Mouse (Mus musculus) embryo, embryonic 10 days (tissue): ENCODE results near the gene Slf2.

Experiments used
- DNase-seq: peaks from one replicate; pipeline ENCODE4 v3.0.0-alpha.2; 2015; ENCODE audit warnings: low spot score

The Slf2 gene

DNA sequence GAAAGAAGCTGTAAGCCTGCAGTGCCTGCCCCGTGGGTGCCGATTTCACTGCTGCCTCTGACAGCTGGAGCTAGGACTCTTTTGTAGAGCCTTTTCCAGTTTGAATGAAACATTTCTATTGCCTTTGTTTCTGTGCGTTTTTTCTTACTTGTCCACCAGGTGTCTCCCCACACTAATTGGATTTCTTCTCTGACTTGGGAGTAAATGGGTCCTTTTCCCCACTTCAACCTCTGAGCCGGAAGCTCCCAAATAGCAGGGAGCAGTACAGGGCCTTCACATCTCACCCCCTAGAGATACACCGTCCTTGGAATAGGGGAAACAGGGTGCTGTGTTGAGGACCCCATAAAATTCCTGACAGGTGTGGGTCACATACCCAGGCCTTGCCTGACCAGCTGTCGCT lies 81.7 kb downstream of the Slf2 start:
- DNase-seq: peak; percentile 63

DNA sequence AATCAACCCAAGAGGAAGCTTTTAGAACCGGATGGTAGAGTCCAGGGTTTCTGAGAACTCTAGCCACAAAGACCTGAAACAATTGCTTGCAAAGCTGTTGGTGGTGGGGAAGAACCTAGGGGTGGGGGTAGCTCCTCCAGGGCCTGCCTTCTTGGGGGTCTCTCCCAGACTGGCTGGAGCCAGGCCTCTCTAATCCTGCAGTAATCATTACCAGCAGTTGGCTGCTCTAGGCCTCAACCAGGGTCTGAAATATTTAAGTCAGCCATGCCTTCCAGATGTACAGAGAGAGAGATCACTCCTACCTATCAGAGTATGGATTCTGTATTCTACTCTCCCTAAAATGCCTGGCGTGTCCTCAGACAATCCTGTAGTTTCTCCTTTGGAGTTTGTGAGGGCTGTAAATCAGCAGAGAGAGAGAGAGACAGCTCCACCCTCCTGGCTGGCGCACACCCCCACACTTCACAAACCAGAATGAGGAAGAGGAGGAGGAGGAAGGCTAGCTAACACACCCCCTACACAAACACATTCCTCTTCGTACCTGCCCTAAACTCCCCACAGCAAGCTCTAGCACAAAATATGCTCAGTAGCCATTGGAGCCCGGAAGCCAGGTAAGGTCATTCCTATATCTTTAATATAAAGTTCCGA lies 82.8 kb downstream of the Slf2 start:
- no peak for DNase-seq

DNA sequence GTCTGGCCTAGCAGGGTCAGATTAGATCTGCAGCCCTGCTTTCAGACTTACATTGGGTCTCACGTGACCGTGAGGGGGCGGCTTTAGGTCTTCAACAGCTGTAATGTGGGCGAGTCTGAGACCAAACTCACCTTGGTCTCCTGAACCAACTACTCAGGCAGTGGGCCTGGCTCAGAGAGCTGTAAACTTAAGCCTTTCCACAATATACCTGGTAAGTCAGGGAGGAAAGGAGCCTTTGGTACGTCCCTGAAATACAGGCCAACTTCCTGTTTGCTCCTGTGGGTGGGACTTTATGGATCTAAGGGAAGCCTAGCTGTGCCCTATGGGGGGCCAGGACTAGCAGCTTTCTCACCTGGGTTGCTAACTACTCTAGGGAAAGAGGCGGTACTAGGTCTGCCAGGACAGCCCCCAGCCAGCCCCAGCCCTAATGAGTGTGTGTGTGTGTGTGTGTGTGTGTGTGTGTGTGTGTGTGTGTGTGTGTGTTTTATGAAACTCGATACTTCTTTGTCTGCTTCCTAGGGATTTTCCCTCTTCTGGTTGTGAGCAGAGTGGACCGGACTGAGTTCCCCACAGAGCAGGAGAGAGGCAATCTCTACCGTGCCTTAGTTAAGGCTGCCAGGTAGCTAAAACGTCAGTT lies 83.5 kb downstream of the Slf2 start, which contains the start of gene Lzts2:
Gene Lzts2, plus strand, starts transcription at position 80 of the 637 bp plus-strand sequence.
- peak; percentile 52 for DNase-seq

DNA sequence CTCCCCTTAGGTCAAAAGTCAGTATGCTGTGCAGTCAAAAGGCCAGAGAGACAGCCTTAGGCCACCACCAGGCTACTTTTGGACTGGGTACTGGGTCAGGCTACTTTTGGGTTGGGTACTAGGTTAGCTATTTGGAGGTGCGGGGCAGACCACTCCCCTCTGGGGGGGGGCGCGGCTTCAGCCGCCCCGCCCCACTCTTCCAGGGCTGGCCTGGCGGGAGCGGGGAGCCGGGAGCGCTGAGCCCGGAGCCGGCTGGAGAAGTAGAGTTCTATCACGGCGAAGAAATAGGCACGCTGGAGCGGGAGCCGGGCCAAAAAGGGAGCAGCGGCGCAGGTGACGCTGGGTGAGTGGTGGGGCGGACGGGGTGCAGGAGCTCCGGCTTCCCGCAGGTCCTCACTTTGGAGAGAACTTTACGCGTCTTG lies 84.0 kb downstream of the Slf2 start:
- no peak for DNase-seq

DNA sequence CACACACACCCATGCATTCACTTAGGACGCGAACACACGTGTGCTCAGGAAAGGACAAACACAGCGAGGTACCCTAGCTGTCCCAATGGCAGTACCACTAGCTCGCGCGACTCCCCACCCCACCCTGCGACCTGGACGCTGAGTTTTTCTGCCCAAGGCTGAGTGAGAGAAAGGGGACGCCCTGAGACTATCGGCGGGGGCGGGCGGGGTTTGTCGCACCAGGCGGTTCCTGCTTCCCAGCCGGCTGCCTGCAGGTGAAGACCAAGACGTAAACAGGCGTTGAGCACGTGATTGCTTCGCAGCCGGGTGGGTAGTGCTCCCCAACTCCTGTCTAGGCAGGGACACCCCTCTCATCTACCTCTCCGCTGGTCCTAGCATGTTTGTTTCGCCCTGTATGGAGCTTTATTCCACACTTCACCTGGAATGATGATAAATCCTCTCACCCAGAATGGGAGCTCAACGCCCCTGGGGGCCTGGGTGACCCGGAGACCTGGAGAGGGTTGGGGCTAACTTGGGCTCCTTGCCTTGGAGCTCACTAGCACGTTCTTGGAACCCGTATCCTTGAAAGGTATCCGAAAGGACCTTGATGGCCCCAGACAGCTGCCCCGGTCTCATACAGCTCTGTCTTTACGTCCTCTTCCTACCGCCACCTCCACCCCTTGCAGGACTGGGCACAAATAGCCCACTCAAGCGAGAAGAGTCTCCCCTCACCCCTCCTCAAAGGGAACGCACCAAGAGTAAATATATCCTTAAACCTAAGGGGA lies 84.7 kb downstream of the Slf2 start:
- peak; percentile 65 for DNase-seq

DNA sequence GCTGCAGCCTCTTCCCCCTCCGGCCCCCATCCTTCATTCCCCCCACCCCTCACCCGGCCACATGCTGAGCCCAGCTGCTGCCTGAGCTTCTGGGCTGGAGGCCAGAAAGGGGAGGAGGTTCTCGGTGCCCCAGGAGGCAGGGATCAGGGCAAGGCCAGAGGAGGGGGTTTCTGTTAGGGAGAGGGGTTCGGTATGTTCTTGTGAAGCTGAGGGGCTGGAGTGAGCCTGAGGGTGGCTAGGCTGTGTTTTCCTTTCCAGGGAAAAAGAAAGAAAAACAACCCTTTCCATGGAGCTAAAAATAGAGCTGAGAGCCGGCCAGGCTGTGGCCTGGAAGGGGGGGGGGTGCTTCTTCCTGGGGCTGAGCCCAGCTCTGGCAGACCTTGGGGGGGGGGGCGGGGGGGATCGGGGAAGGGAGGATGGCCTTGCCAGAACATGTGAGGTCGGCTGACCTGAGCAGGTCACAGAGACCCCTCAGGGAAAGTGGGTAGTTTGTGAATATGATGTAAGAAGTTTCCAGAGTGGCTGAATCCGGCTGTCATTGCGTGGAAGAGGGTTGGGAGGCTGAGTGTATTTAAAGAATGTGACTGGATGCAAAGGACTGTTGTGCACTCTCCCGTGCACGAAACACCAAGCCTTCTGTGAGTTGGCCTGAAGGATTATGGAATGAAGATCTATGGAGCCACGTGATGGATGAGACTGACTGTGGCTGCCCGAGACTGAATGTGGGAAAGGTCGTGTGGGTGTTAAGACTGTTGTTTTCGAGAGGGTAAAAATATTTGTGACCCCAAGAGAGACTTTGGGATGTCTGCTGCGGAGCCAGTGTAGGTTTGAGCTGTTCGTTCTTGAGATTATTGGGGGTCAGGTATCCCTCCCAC lies 85.6 kb downstream of the Slf2 start:
- peak; percentile 79 for DNase-seq

DNA sequence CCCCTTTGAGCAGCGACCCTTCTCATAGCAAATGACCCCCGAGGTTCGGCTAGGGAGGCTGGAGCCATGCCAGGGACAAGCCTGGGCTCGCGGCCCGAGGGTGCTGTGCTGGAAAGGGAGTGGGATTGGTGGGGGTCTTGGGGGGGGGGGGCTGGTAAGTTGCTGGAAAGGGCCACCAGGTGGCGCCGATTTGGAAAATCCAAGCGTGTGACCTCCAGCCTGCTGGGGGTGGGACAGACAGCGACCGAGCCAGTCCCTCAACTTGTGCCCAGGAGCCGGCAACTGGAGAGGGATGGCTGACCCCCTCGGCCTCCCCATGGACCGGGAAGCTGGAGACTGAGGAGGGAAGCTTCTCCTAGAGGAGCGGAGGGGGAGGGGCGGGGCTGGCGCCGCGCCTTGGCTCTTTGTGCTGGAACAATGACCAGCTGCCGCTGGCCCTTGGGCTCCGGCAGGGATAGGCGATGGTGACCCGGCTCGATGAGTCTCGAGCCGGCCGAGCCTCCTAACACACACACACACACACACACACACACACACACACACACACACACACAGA lies 86.3 kb downstream of the Slf2 start:
- DNase-seq: peak; percentile 89

DNA sequence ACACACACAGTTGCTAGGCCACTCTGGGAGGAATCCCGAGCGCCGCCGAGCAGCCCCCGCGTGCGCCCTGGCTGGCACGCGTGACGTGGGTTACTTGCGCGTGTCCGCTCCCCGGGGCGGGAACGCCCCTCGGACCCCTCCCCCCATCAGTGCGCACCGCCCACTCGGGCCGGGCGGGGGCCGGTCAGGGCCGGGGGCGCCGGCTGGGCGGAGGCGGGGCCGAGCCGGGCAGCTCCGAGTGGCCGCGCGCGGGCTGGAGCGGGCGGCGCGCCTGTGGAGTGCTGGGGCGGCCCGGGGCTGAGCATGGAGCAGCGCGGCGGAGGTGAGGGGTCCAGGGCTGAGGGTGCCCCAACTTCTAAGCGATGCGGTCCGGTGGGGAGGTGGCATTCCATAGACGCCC lies 87.0 kb downstream of the Slf2 start:
- peak; percentile 71 for DNase-seq

DNA sequence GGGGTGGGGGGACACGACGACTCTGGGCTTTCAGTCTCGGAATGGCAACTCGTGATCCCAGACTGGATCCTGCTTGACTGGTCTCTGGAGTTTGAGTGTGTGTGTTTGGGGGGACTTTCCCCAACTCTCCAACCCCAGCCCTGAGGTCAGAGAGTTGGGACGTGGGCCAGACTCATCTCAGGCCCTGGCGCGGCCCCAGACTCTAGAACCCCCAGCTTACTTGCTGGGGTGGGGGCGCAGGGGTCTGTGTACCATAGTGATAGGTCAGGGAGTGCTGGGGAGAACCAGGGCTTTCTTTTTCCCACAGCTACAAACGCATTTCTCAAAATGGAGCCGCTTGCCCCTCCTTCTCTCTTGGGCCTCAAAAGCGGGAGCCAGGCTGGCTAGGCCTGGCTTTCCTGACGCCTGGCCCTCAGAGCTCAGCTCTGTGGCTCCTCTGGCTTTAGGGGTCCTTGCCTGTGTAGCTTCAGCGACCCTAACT lies 87.4 kb downstream of the Slf2 start:
- DNase-seq: peak; percentile 52

DNA sequence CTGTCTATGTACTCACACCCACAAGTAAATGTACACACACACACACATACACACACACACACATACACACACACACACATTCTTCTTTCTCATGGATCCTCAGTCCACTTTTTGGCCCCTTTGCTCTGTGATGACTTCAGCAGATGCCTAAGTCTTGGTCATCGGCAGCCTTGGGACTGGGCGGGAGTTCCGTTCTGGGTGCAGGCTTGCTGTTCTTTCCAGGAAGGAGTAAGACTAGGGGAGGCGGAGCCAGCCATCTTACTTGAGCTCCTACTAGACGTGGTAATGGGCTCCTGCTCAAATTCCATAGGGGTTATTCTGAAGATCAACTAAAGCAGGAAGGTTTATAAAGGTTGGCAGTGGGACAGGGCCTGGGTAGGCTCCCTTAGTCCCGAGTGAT lies 89.4 kb downstream of the Slf2 start:
- DNase-seq: no peak

DNA sequence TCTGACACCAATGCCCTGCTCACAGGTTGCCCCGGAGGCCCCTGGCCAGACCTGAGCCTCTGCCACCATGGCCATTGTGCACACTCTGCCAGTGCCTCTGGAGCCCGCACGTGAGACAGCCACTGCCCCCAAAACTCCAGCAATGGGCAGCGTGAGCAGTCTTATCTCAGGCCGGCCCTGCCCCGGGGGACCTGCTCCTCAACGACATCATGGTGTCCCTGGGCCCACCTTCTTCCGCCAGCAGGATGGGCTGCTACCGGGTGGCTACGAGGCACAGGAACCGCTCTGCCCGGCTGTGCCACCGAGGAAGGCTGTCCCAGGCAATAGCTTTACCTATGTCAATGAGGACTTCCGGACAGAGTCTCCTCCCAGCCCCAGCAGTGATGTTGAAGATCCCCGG lies 90.4 kb downstream of the Slf2 start:
- DNase-seq: no peak

DNA sequence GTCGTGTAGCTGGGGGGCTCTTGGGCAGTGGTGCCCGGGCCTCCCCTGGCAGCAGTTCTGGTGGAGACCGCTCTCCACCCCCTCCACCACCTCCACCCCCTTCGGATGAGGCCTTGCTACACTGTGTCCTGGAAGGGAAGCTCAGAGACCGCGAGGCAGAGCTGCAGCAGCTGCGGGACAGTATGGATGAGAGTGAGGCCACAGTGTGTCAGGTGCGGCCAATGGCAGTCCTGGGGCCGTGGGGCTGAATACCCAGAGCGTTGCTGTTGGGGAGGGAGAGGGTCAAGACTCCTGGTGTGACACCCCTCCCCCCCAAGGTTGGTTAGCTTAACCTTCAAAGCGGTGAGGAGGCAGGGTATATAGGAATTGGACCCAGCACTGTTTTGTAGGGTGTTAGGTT lies 93.0 kb downstream of the Slf2 start:
- no peak for DNase-seq

DNA sequence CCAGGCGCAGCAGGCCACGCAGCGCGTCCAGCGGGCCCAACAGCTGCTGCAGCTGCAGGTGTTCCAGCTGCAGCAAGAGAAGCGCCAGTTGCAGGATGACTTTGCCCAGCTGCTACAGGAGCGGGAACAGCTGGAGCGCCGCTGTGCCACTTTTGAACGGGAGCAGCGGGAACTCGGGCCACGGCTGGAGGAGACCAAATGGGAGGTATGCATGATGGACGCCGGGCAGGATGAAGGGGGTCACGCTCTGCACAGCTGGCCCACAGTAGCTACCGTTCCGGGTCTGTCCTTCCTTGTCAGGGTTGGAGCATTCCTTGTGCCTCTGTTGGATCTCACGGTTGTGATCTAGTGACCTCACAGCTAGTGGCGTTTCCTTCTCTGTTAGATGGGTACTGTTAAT lies 93.8 kb downstream of the Slf2 start:
- DNase-seq: peak; percentile 9

DNA sequence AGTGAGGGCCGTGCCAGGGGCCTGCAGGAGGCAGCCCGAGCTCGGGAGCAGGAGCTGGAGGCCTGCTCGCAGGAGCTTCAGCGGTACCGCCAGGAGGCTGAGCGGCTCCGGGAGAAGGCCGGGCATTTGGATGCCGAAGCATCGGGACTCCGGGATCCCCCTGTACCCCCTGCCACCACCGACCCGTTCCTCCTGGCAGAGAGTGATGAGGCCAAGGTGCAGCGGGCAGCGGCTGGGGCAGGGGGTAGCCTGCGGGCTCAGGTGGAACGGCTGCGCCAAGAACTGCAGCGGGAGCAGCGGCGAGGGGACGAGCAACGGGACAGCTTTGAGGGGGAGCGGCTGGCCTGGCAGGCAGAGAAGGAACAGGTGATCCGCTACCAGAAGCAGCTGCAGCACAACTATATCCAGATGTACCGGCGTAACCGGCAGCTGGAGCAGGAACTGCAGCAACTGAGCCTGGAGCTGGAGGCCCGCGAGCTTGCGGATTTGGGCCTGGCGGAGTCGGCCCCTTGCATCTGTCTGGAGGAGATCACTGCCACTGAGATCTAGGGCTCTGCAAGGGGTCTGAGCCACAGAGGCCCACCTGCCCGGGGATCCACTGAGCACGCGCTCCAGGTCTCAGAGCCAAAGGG lies 95.1 kb downstream of the Slf2 start:
- DNase-seq: no peak

DNA sequence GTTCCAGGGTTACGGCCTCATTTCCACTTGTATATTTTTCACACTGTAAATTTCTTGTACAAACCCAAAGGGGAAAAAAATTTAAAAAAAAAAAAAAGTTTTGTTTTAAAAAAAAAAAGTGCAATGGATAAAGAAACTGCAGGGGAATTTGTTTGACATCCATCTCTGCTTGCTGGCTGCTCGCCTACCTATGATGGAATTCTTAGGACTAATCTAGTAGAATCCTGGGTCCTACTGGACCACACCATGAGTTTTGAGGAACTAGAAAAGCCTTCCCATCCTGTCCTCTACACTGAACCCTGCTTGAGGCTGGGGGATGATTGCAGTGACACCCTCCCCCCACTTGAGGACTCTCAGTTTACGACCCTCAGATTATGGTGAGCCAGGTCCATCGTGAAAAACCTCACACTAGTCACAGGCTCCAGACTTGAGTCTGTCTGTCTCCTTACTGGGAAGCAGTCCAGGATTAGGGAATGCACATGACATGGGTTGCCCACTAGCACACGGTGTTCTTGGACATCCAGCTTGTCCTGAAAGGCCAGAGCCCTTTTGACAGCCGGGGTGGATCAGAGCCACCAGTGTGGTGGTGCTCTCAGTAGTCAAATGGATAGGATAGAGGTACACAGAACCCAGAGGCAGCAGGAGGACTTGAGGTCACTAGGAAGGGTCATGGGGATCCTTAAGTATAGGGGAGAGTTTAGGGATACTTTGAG lies 96.2 kb downstream of the Slf2 start:
- DNase-seq: no peak

DNA sequence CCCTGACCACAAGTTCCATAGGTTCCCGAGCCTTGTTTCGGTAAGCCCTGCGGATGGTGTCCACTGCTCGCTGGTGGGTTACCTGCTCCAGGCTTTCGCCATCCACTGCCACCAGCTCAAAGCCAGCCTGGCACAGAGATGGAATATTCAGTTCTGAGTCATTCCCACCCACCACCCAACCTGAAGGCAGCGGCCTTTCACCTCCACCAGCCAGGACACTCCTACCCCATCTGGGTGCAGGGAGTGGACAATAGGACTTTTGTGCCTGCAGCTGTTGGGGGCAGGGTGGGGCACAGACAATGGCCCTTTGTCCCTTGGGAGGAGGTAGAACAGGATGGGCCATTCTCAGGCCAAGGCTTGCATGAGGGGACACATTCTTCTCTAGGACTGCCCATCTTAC lies 96.9 kb downstream of the Slf2 start:
- peak; percentile 46 for DNase-seq

DNA sequence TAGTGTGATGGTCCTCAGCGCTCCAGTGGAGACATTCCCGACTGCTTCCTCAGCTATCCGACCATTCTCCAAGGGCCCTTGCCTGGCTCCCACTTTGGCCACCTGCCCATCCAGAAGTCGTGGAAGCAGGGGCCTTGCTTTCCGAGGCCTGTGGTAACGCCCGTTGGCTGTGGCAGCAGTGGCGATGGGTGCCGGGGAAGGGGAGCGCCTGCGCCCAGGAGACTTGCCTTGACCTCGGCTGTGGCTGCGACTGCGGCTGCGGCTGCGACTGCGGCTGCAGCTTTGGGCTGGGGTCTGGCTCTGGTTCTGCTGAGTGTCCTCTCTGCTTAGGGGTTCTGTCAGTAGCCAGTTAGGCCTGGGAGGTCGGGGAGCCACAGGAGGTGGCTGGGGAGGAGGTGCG lies 97.8 kb downstream of the Slf2 start:
- no peak for DNase-seq

DNA sequence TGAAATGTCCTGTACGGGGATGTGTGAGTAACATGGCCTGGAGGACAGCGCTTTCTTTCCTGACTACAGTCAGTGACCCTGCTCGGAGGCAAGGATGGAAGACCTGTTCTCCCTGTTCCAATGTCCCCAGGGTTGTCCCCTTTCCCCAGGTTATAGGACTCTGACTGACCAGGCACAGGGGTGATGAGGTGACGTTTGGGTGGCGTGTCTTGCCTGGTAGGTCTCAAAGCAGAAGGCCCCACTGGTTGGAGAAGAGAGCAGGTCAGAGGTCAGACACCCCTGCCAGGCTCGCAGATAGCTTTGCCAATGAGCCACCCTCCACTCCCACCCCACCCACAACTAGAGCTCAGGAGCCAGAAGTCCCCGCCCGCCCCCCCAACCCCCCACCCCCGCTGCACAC lies 98.6 kb downstream of the Slf2 start:
- DNase-seq: no peak

DNA sequence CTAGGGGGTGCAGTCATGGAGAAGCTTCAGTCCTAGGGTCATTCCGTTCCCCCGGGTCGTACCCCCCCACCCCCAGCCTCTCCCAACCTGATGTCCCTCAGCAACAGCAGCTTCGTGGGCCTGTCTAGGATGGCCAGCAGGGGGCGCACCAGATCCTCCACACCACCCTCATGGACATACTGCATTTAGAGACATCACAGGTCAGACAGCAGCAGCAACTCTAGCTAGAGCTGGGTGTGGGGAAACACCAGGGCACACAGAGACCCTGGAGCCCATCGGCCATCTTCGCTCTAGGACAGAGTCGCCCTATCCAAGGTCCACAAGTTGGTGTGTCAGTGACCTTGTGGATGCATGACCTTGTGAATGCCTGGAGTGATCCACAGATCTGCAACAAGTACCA lies 99.2 kb downstream of the Slf2 start:
- peak; percentile 75 for DNase-seq
